Mouse (Mus musculus) monocyte, adult 5-6 weeks (primary cell): ENCODE results near the gene Cfap45. TPM values are rescaled to one million over a fixed set of nuclear protein-coding genes. Genes with fewer than 3 reads are reported as not detected.

ENCODE experiments used
- ATAC-seq: fragments of 153-309, 156-312 bp; replicated peaks from 2 replicates; pipeline ENCODE4 v1.8.0; 2017; ENCODE audit warnings: mild to moderate bottlenecking; ENCODE audit not compliant: low TSS enrichment, insufficient number of reproducible peaks, severe bottlenecking, poor library complexity, low FRiP score
- total RNA-seq: library from RNA; stranded (forward); fragments of 200-1000, 200-491, 200-594 nt; gene quantifications from 3 replicates; pipeline ENCODE4 v1.2.3, GENCODE M21; 2017

The Cfap45 gene
- total RNA-seq, 1 experiment from 2014 or later = not detected

GRCm38 (mm10) chr1:172490261-172490661, 30.3 kb upstream of the Cfap45 start:
- peak; percentile 52 for ATAC-seq

GRCm38 (mm10) chr1:172492047-172492446, 28.6 kb upstream of the Cfap45 start:
- ATAC-seq = no peak

GRCm38 (mm10) chr1:172493516-172493915, 27.1 kb upstream of the Cfap45 start:
- no peak for ATAC-seq

GRCm38 (mm10) chr1:172496030-172496429, 24.6 kb upstream of the Cfap45 start:
- no peak for ATAC-seq

GRCm38 (mm10) chr1:172497428-172497827, 23.2 kb upstream of the Cfap45 start:
- ATAC-seq = no peak

- ATAC-seq = 0 out of 2 replicates have a peak, but pooled peaks have one; percentile 1
These were observed 20.7 kb upstream of the Cfap45 start, which contains the start of gene Tagln2 for GRCm38 (mm10) chr1:172499765-172500441. Gene Tagln2, plus strand, starts transcription at chr1:172500047.

- peak; percentile 37; the same call in 1 of the 2 replicates for ATAC-seq
These were observed 19.9 kb upstream of the Cfap45 start for GRCm38 (mm10) chr1:172500451-172501370.

GRCm38 (mm10) chr1:172501371-172502144, 19.0 kb upstream of the Cfap45 start:
- peak; percentile 15; the same call in 1 of the 2 replicates for ATAC-seq

GRCm38 (mm10) chr1:172502145-172503110, 18.2 kb upstream of the Cfap45 start:
- ATAC-seq = no peak

GRCm38 (mm10) chr1:172503111-172503997, 17.2 kb upstream of the Cfap45 start:
- ATAC-seq = no peak

- no peak for ATAC-seq
These were observed 15.8 kb upstream of the Cfap45 start for GRCm38 (mm10) chr1:172504756-172505155.

- no peak for ATAC-seq
These were observed 13.6 kb upstream of the Cfap45 start for GRCm38 (mm10) chr1:172507001-172507400.

GRCm38 (mm10) chr1:172507701-172508100, 12.9 kb upstream of the Cfap45 start:
- ATAC-seq = no peak

- ATAC-seq = no peak
These were observed 12.4 kb upstream of the Cfap45 start for GRCm38 (mm10) chr1:172508172-172508571.

- ATAC-seq = no peak
These were observed 11.4 kb upstream of the Cfap45 start for GRCm38 (mm10) chr1:172509235-172509634.

GRCm38 (mm10) chr1:172509983-172510382, 10.6 kb upstream of the Cfap45 start:
- ATAC-seq = no peak

- ATAC-seq = no peak
These were observed 10.1 kb upstream of the Cfap45 start for GRCm38 (mm10) chr1:172510421-172510972.
